Mouse (Mus musculus): ENCODE results near the gene Ceacam19.

DNA sequence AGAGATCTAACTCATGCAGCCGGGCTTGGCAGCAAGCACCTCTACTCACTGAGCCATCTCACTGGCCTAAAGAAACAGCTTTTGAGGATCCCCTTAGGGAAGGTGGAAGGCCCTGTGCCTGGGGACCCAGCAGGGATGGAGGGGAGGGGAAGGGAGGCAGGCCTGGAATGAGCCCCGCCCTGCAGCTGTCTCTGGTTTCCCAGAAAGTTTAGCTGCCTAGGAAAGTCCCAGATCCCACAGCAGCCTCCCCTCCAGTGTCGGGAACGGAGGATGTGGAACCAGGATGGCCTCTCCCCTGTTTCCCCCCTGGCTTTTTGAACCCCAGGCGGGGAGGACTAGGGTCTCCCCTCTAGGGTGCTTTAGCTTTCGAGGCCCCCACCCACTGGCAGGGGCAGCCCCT is 61.0 kb downstream of the Ceacam19 start:
- TF ChIP-seq CTCF (IDR thresholded peaks at IDR 0.05; ENCODE audit: borderline replicate concordance, control insufficient read depth, extremely low read depth, insufficient read depth, low read length, poor library complexity), result no peak
- no peak for TF ChIP-seq POLR2A (IDR thresholded peaks at IDR 0.05; ENCODE audit: control insufficient read depth, extremely low read depth, insufficient read depth, low read length, poor library complexity)

All from thymus, adult 2 months (tissue).